Comparison of ENCODE assay signal across 9 mouse cellular contexts in the genomic region with DNA sequence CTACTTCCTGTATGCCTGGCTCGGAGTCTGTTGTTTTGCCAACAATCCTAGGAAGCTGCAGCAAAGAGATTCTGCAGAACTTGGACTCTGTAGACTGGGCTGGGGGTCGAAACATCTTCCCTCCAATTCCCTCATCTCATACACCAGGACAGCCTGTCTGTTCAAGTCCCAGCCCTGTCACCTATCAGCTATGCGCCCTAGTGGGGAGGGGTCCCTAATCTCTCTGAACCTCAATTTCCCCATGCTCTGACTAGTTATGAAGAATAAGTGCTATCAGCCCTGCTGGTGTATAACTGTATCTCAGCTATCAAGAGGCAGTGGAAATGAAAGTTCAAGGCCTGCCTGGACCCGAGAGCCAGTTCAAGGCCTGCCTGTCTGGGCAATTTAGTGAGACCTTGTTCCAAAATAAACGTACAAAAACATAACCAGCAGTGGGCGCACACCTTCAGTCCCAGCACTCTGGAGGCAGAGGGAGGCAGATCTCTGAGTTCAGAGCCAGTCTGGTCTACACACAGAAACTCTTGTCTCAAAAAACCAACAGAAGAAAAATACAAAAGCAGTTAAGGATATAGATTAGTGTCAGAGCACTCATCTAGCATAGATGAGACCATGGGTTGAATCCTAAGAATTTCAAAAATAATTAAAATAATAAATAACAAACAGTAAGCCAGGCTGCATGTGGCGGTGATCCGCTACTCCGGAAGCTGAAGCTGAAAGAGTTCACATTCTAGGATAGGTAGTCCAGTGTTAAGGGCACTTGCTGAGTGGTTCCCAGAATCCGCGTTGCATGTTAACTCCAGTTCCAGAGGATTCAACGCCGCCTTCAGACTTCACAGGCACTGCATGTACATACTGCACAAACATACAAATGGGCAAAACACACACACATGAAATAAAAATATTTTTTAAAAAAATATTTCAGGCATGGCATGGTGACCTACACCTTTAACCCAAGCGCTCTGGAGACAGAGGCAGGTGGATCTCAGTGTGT. TPM values are rescaled to one million over a fixed set of nuclear protein-coding genes. Genes with fewer than 3 reads are reported as not detected.
DNase-seq lines count a peak whose midpoint lies in the region; ATAC-seq and TF ChIP-seq lines count a peak whose summit lies in the region.
"Had no signal": no experiment of that assay in that cellular context is flagged by ENCODE, and none has a peak within 500 bp of the region (broad histone marks: within the 10 kb centered on the region; RNA-seq: fewer than 3 reads in every experiment).

No protein-coding gene starts in this region.

- H3K4me2 ChIP-seq in heart, embryonic 15.5 days, result peak overlapping the region; percentile 96
- H3K4me2 ChIP-seq in liver, embryonic 11.5 days, result peak overlapping the region; percentile 87
- peak overlapping the region; percentile 69 for H3K4me2 ChIP-seq in stomach, embryonic 14.5 days (replicated peaks; ENCODE audit: low read depth, low read length)

- DNase-seq in layer of hippocampus, adult 2 months (ENCODE audit: low spot score in 2 of 2), result no peak
- no peak for DNase-seq in layer of hippocampus, adult 8-10 months (ENCODE audit: low spot score in 2 of 2)
- DNase-seq in adrenal gland, postnatal 36 days, result peak; percentile 65 to 67
- DNase-seq in liver, embryonic 11.5 days (ENCODE audit: low spot score), result no peak
- no peak for DNase-seq in testis, postnatal 10 days (ENCODE audit: low spot score)
- DNase-seq in layer of hippocampus, adult 9-10 months (ENCODE audit: low spot score), result no peak

- H3K4me1 ChIP-seq in heart, embryonic 15.5 days (replicated peaks), result peaks cover 23% of the 10 kb centered on the region
- H3K4me1 ChIP-seq in liver, embryonic 11.5 days (replicated peaks; ENCODE audit: control insufficient read depth, insufficient read depth, low read length), result 0 out of 2 replicates have a peak, but pooled peaks cover 8% of the 10 kb centered on the region
- no peaks in the 10 kb centered on the region for H3K4me1 ChIP-seq in stomach, embryonic 14.5 days (ENCODE audit: control insufficient read depth, insufficient read depth, low read length)

- H3K27me3 ChIP-seq in heart, embryonic 15.5 days, result 0 out of 2 replicates have a peak, but pooled peaks cover 6% of the 10 kb centered on the region
- H3K27me3 ChIP-seq in liver, embryonic 11.5 days (replicated peaks; ENCODE audit: control insufficient read depth, insufficient read depth, low read length), result peaks cover 18% of the 10 kb centered on the region
- 0 out of 2 replicates have a peak, but pooled peaks cover 2% of the 10 kb centered on the region for H3K27me3 ChIP-seq in stomach, embryonic 14.5 days (ENCODE audit: control insufficient read depth, insufficient read depth, low read length)

- H3K9ac ChIP-seq in heart, embryonic 15.5 days, result peak overlapping the region; percentile 58; the same call in 1 of the 2 replicates
- H3K9ac ChIP-seq in liver, embryonic 11.5 days (ENCODE audit: low read depth, low read length), result peak overlapping the region; percentile 46; the same call in 1 of the 2 replicates
- H3K9ac ChIP-seq in stomach, embryonic 14.5 days (replicated peaks; ENCODE audit: low read depth, low read length), result no peak overlapping the region

- peak overlapping the region; percentile 69 for H3K4me3 ChIP-seq in layer of hippocampus, adult 2 months
- H3K4me3 ChIP-seq in heart, embryonic 15.5 days, result peak overlapping the region; percentile 55
- peak overlapping the region; percentile 55 for H3K4me3 ChIP-seq in liver, embryonic 11.5 days (ENCODE audit: low read depth, low read length)
- H3K4me3 ChIP-seq in stomach, embryonic 14.5 days (ENCODE audit: low read depth, low read length), result peak overlapping the region; percentile 31

- H3K27ac ChIP-seq in layer of hippocampus, adult 2 months, result peak overlapping the region; percentile 94
- no peak overlapping the region for H3K27ac ChIP-seq in heart, embryonic 15.5 days
- 0 out of 2 replicates have a peak overlapping the region, but pooled peaks have one; percentile 17 for H3K27ac ChIP-seq in liver, embryonic 11.5 days (ENCODE audit: low read depth, low read length)
- H3K27ac ChIP-seq in stomach, embryonic 14.5 days (ENCODE audit: low read length), result no peak overlapping the region

- peaks cover 15% of the 10 kb centered on the region for H3K36me3 ChIP-seq in heart, embryonic 15.5 days
- H3K36me3 ChIP-seq in liver, embryonic 11.5 days (ENCODE audit: control insufficient read depth, insufficient read depth, low read length), result peaks cover 16% of the 10 kb centered on the region
- H3K36me3 ChIP-seq in stomach, embryonic 14.5 days (ENCODE audit: control insufficient read depth, insufficient read depth, low read length), result peaks cover 31% of the 10 kb centered on the region

- peak; percentile 72 for TF ChIP-seq CTCF in layer of hippocampus, adult 2 months (conservative IDR thresholded peaks at IDR 0.05)

- no peak for ATAC-seq in heart, embryonic 15.5 days (replicated peaks; ENCODE audit: insufficient number of reproducible peaks, insufficient read depth, low FRiP score, low read depth)
- ATAC-seq in liver, embryonic 11.5 days (replicated peaks; ENCODE audit: low FRiP score), result peak; percentile 30
- no peak; the same call in 1 of the 2 replicates for ATAC-seq in stomach, embryonic 14.5 days (ENCODE audit: insufficient number of reproducible peaks, insufficient read depth, low FRiP score, low read depth)

- 45% methylated on average over 14 of the region's 14 CpGs for WGBS in heart, embryonic 15.5 days
- WGBS in liver, embryonic 11.5 days, result 53% methylated on average over 14 of the region's 14 CpGs
- WGBS in stomach, embryonic 14.5 days, result 49% methylated on average over 14 of the region's 14 CpGs

- H3K9me3 ChIP-seq in heart, embryonic 15.5 days (replicated peaks), result no peaks in the 10 kb centered on the region
- no peaks in the 10 kb centered on the region for H3K9me3 ChIP-seq in liver, embryonic 11.5 days (ENCODE audit: control insufficient read depth, low read length)
- H3K9me3 ChIP-seq in stomach, embryonic 14.5 days (ENCODE audit: control insufficient read depth, low read depth, low read length), result no peaks in the 10 kb centered on the region

RNA-seq across cellular contexts. Expression of a gene that starts 0.6 kb away (rescaled TPM):
- 100 to 1,000 TPM; 112 to 116 TPM for total RNA-seq in layer of hippocampus, adult 2 months (2021)
- total RNA-seq in layer of hippocampus, adult 8-10 months (2022), result 100 to 1,000 TPM in 2 of 4 experiments, 10 to 100 TPM in 2; 92.5 to 137 (median 109) TPM
- total RNA-seq in adrenal gland, postnatal 36 days (2021), result 1 to 10 TPM; 6.5 to 8.5 TPM
- polyA plus RNA-seq in heart, embryonic 15.5 days (2015; fragmentation: Nextera tagmentation; extraction: Ambion mirVana), result 0.91 and 1.6 TPM in 2 replicates
- 0.84 and 1.1 TPM in 2 replicates for polyA plus RNA-seq in liver, embryonic 11.5 days (2014; fragmentation: Nextera tagmentation; extraction: Ambion mirVana)
- polyA plus RNA-seq in stomach, embryonic 14.5 days (2014; fragmentation: Nextera tagmentation; extraction: Ambion mirVana), result 1.7 TPM in 2 replicates
- total RNA-seq: neutrophil, adult 5-6 weeks had no signal

RNA-seq across cellular contexts. Expression of a gene that starts 19.7 kb away (rescaled TPM):
- total RNA-seq in layer of hippocampus, adult 2 months (2021), result 100 to 1,000 TPM; 186 to 201 TPM
- 100 to 1,000 TPM; 194 to 222 (median 203) TPM for total RNA-seq in layer of hippocampus, adult 8-10 months (2022)
- total RNA-seq in adrenal gland, postnatal 36 days (2021), result 10 to 100 TPM; 56.1 to 59.9 TPM
- 45.6 and 60.6 TPM in 2 replicates for polyA plus RNA-seq in heart, embryonic 15.5 days (2015; fragmentation: Nextera tagmentation; extraction: Ambion mirVana)
- 50.2 and 54.8 TPM in 2 replicates for polyA plus RNA-seq in liver, embryonic 11.5 days (2014; fragmentation: Nextera tagmentation; extraction: Ambion mirVana)
- polyA plus RNA-seq in stomach, embryonic 14.5 days (2014; fragmentation: Nextera tagmentation; extraction: Ambion mirVana), result 78.6 and 89.5 TPM in 2 replicates

RNA-seq across cellular contexts. Expression of a gene that starts 37.0 kb away (rescaled TPM):
- total RNA-seq in layer of hippocampus, adult 2 months (2021), result 10 to 100 TPM; 33.5 to 37.4 TPM
- total RNA-seq in layer of hippocampus, adult 8-10 months (2022), result 10 to 100 TPM; 35.3 to 49.3 (median 38.4) TPM
- 10 to 100 TPM; 30.4 to 38.1 TPM for total RNA-seq in adrenal gland, postnatal 36 days (2021)
- polyA plus RNA-seq in heart, embryonic 15.5 days (2015; fragmentation: Nextera tagmentation; extraction: Ambion mirVana), result 40.6 and 46.3 TPM in 2 replicates
- 45.6 and 46.2 TPM in 2 replicates for polyA plus RNA-seq in liver, embryonic 11.5 days (2014; fragmentation: Nextera tagmentation; extraction: Ambion mirVana)
- polyA plus RNA-seq in stomach, embryonic 14.5 days (2014; fragmentation: Nextera tagmentation; extraction: Ambion mirVana), result 56.5 and 62.3 TPM in 2 replicates

RNA-seq across cellular contexts. Expression of a gene that starts 42.2 kb away (rescaled TPM):
- 10 to 100 TPM; 42.3 to 45.4 TPM for total RNA-seq in layer of hippocampus, adult 2 months (2021)
- 10 to 100 TPM; 42.9 to 47.0 (median 45.1) TPM for total RNA-seq in layer of hippocampus, adult 8-10 months (2022)
- 10 to 100 TPM; 31.4 to 39.4 TPM for total RNA-seq in adrenal gland, postnatal 36 days (2021)
- 29.5 and 38.7 TPM in 2 replicates for polyA plus RNA-seq in heart, embryonic 15.5 days (2015; fragmentation: Nextera tagmentation; extraction: Ambion mirVana)
- 45.1 and 46.5 TPM in 2 replicates for polyA plus RNA-seq in liver, embryonic 11.5 days (2014; fragmentation: Nextera tagmentation; extraction: Ambion mirVana)
- 55.1 and 60.5 TPM in 2 replicates for polyA plus RNA-seq in stomach, embryonic 14.5 days (2014; fragmentation: Nextera tagmentation; extraction: Ambion mirVana)

Comparison
In these comparisons a context has a peak if more than half of its experiments do, and no peak if none do; other contexts are left out.
1. DNase-seq: peak in adrenal gland, postnatal 36 days (2 of 2); none in layer of hippocampus, adult 2 months (0 of 2), layer of hippocampus, adult 8-10 months (0 of 2), liver, embryonic 11.5 days (single experiment), testis, postnatal 10 days (single experiment) and layer of hippocampus, adult 9-10 months (single experiment).
2. H3K27ac ChIP-seq: peak in layer of hippocampus, adult 2 months (single experiment) and liver, embryonic 11.5 days (single experiment); none in heart, embryonic 15.5 days (single experiment) and stomach, embryonic 14.5 days (single experiment).
3. RNA of a gene that starts 0.6 kb away (total RNA-seq): 92.5 to 137 TPM in layer of hippocampus, adult 8-10 months and 112 to 116 TPM in layer of hippocampus, adult 2 months; 6.5 to 8.5 TPM in adrenal gland, postnatal 36 days; every median in the first group is over 4 times any median in the second.
4. Peak in every context shown above with its lines, with median percentiles within 50 percentile points of each other: H3K4me3 ChIP-seq and H3K4me2 ChIP-seq.